Mouse (Mus musculus) adrenal gland, postnatal 14 days (tissue): ENCODE results near the gene Ptpa. TPM values are rescaled to one million over a fixed set of nuclear protein-coding genes. Genes with fewer than 3 reads are reported as not detected.
"Not testable (repeated sequence)": the region's sequence is repeated elsewhere in the genome, so short reads cannot be mapped to it uniquely, and the experiment has no call there.

Source experiments
- DNase-seq: peaks from one replicate; pipeline ENCODE4 v3.0.0; 2021; ENCODE audit warnings: mixed read lengths
- total RNA-seq: library from RNA; stranded (reverse); gene quantifications from 2 replicates; pipeline ENCODE4 v1.2.3, GENCODE M21; 2021

Ptpa gene
- total RNA-seq, 1 experiment from 2014 or later, result 145 TPM

GRCm38 (mm10) chr2:30402351-30402826, 13.4 kb upstream of the Ptpa start:
- DNase-seq, result peak; percentile 50

GRCm38 (mm10) chr2:30402843-30403242, 13.0 kb upstream of the Ptpa start:
- DNase-seq, result no peak

GRCm38 (mm10) chr2:30403870-30404269, 12.0 kb upstream of the Ptpa start:
- DNase-seq, result peak; percentile 46

GRCm38 (mm10) chr2:30407221-30407620, 8.6 kb upstream of the Ptpa start:
- DNase-seq, result no peak

- no peak for DNase-seq
These were observed 8.1 kb upstream of the Ptpa start for GRCm38 (mm10) chr2:30407778-30408177.

- DNase-seq, result no peak
These were observed 7.3 kb upstream of the Ptpa start for GRCm38 (mm10) chr2:30408452-30409100.

- DNase-seq, result peak; percentile 55
These were observed 6.2 kb upstream of the Ptpa start for GRCm38 (mm10) chr2:30409454-30410176.

GRCm38 (mm10) chr2:30413038-30413973, 2.5 kb upstream of the Ptpa start:
- no peak for DNase-seq

GRCm38 (mm10) chr2:30414101-30414500, 1.7 kb upstream of the Ptpa start:
- peak; percentile 62 for DNase-seq

- no peak for DNase-seq
These were observed 1.2 kb upstream of the Ptpa start for GRCm38 (mm10) chr2:30414681-30415080.

- DNase-seq, result peak; percentile 97
These were observed 493 bp upstream of the Ptpa start, which contains the start of gene Crat for GRCm38 (mm10) chr2:30415157-30415935. TSS of gene Crat (minus strand) at chr2:30415813.

- DNase-seq, result no peak
These were observed 768 bp downstream of the Ptpa start for GRCm38 (mm10) chr2:30416649-30416965.

- DNase-seq, result not testable (repeated sequence)
These were observed 1.3 kb downstream of the Ptpa start for GRCm38 (mm10) chr2:30417154-30417553.

- DNase-seq, result no peak
These were observed 1.8 kb downstream of the Ptpa start for GRCm38 (mm10) chr2:30417595-30418165.

- no peak for DNase-seq
These were observed 2.4 kb downstream of the Ptpa start for GRCm38 (mm10) chr2:30418259-30418658.

- no peak for DNase-seq
These were observed 3.3 kb downstream of the Ptpa start for GRCm38 (mm10) chr2:30419112-30419511.

- no peak for DNase-seq
These were observed 5.6 kb downstream of the Ptpa start for GRCm38 (mm10) chr2:30421432-30421831.

GRCm38 (mm10) chr2:30429156-30429555, 13.3 kb downstream of the Ptpa start:
- DNase-seq, result peak; percentile 90

- DNase-seq, result peak; percentile 83
These were observed 19.7 kb downstream of the Ptpa start for GRCm38 (mm10) chr2:30435326-30436155.

- DNase-seq, result peak; percentile 73
These were observed 20.3 kb downstream of the Ptpa start for GRCm38 (mm10) chr2:30436156-30436545.

- no peak for DNase-seq
These were observed 21.0 kb downstream of the Ptpa start for GRCm38 (mm10) chr2:30436809-30437208.
